Mouse (Mus musculus) heart, embryonic 14.5 days (tissue): ENCODE measurements around the gene Mettl7a3. TPM values are rescaled to one million over a fixed set of nuclear protein-coding genes. Genes with fewer than 3 reads are reported as not detected.

ENCODE experiments used
- ATAC-seq: fragments of 200-750 bp; cut with Nextera tagmentation; 2 replicates; pipeline ENCODE4 v1.8.0; 2017; ENCODE audit warnings: low read depth, moderate TSS enrichment; ENCODE audit not compliant: insufficient number of reproducible peaks, insufficient read depth, low FRiP score
- H3K27ac ChIP-seq, 2 experiments: fragments of 200-500 bp in 1 of 2; fragments of 300-500 bp in 1 of 2; sonication (generic) in 1 of 2; replicated peaks in 1 of 2; 2 replicates each; pipeline ENCODE4 v1.5.1; 2012 to 2014; ENCODE audit warnings: low read depth in 2 of 2, low read length in 2 of 2, control low read depth in 1 of 2, mild to moderate bottlenecking in 1 of 2, mixed read lengths in 1 of 2; ENCODE audit not compliant: control insufficient read depth in 1 of 2, insufficient read depth in 1 of 2
- H3K27me3 ChIP-seq: fragments of 300-500 bp; sonication (generic); 2 replicates; pipeline ENCODE4 v1.6.1; 2014; ENCODE audit warnings: mild to moderate bottlenecking, low read length, control low read depth; ENCODE audit not compliant: control insufficient read depth, insufficient read depth
- H3K36me3 ChIP-seq: fragments of 300-500 bp; sonication (generic); 2 replicates; pipeline ENCODE4 v1.6.1; 2014; ENCODE audit warnings: mild to moderate bottlenecking, control low read depth, low read length, mixed read lengths; ENCODE audit not compliant: control insufficient read depth, insufficient read depth
- H3K4me1 ChIP-seq, 2 experiments: fragments of 200-500 bp in 1 of 2; fragments of 300-500 bp in 1 of 2; sonication (generic) in 1 of 2; 2 replicates each; pipeline ENCODE4 v1.6.1; 2012 to 2014; ENCODE audit warnings: low read length in 2 of 2, control low read depth in 1 of 2, mixed read lengths in 1 of 2; ENCODE audit not compliant: control insufficient read depth in 2 of 2, insufficient read depth in 2 of 2
- H3K4me2 ChIP-seq: fragments of 300-500 bp; sonication (generic); 2 replicates; pipeline ENCODE4 v1.6.1; 2014; ENCODE audit warnings: mild to moderate bottlenecking, low read length
- H3K4me3 ChIP-seq, 2 experiments: fragments of 200-500 bp in 1 of 2; fragments of 300-500 bp in 1 of 2; sonication (generic) in 1 of 2; 2 replicates each; pipeline ENCODE4 v1.5.1; 2012 to 2014; ENCODE audit warnings: low read length in 2 of 2, mild to moderate bottlenecking in 2 of 2, control low read depth in 1 of 2, low read depth in 1 of 2, moderate library complexity in 1 of 2; ENCODE audit not compliant: control insufficient read depth in 1 of 2, insufficient read depth in 1 of 2
- H3K9ac ChIP-seq: fragments of 300-500 bp; sonication (generic); 2 replicates; pipeline ENCODE4 v1.6.1; 2014; ENCODE audit warnings: mild to moderate bottlenecking, low read length
- H3K9me3 ChIP-seq: fragments of 300-500 bp; sonication (generic); 2 replicates; pipeline ENCODE4 v1.6.1; 2016; ENCODE audit warnings: low read length, control low read depth; ENCODE audit not compliant: control insufficient read depth
- WGBS: fragments of 180-500 bp; shearing (Covaris S2); extraction: QIAGEN DNeasy Blood & Tissue Kit; methylation state at CpG from one replicate; pipeline ENCODE4 v1.1.7; 2014; 5-methylcytosine and 5-hydroxymethylcytosine counted together
- polyA plus RNA-seq: library from polyadenylated mRNA; unstranded; fragments of >200 nt; fragmentation: Nextera tagmentation; extraction: Ambion mirVana; gene quantifications from 2 replicates; pipeline ENCODE4 v1.2.1, GENCODE M21; 2014

The Mettl7a3 gene
- not detected in 2 replicates for polyA plus RNA-seq

GRCm38 (mm10) chr15:100334629-100335028, at the start of gene Mettl7a3:
Gene Mettl7a3, plus strand, starts transcription at chr15:100334929.
- Histone ChIP-seq H3K4me3 (no peak within 1 kb of the TSS), H3K36me3 (no peaks in the 10 kb centered on the region), H3K4me2 (no peak within 1 kb of the TSS), H3K27ac (no peak within 1 kb of the TSS), H3K9me3 (no peaks in the 10 kb centered on the region), H3K9ac (no peak within 1 kb of the TSS), H3K4me1 (no peaks in the 10 kb centered on the region), H3K27me3 (no peaks in the 10 kb centered on the region)
- ATAC-seq = no peak
- 83% methylated on average over 10 of the region's 10 CpGs for WGBS

GRCm38 (mm10) chr15:100288980-100289379, 45.7 kb upstream of the Mettl7a3 start:
- Histone ChIP-seq H3K4me1 (no peaks in the 10 kb centered on the region), H3K9ac (no peak overlapping the region), H3K27me3 (0 out of 2 replicates have a peak, but pooled peaks cover 3% of the 10 kb centered on the region), H3K4me2 (no peak overlapping the region), H3K9me3 (no peaks in the 10 kb centered on the region), H3K27ac (no peak overlapping the region), H3K36me3 (no peaks in the 10 kb centered on the region), H3K4me3 (no peak overlapping the region)
- ATAC-seq = no peak
- WGBS = 88% methylated on average over 6 of the region's 6 CpGs

GRCm38 (mm10) chr15:100290858-100291257, 43.9 kb upstream of the Mettl7a3 start:
- no peak overlapping the region for H3K9ac ChIP-seq
- H3K4me1 ChIP-seq = no peaks in the 10 kb centered on the region
- H3K4me3 ChIP-seq = no peak overlapping the region
- H3K27ac ChIP-seq = no peak overlapping the region
- H3K4me2 ChIP-seq = no peak overlapping the region
- ATAC-seq = no peak
- H3K27me3 ChIP-seq = 0 out of 2 replicates have a peak, but pooled peaks cover 3% of the 10 kb centered on the region
- H3K9me3 ChIP-seq = no peaks in the 10 kb centered on the region
- no peaks in the 10 kb centered on the region for H3K36me3 ChIP-seq
- 79% methylated on average over 5 of the region's 5 CpGs for WGBS

- Histone ChIP-seq H3K9ac (no peak overlapping the region), H3K9me3 (no peaks in the 10 kb centered on the region), H3K27me3 (0 out of 2 replicates have a peak, but pooled peaks cover 3% of the 10 kb centered on the region), H3K36me3 (no peaks in the 10 kb centered on the region), H3K27ac (no peak overlapping the region), H3K4me1 (no peaks in the 10 kb centered on the region), H3K4me3 (no peak overlapping the region), H3K4me2 (no peak overlapping the region)
- 55% methylated on average over 7 of the region's 7 CpGs for WGBS
- no peak for ATAC-seq
Observed at GRCm38 (mm10) chr15:100292326-100292725, 42.4 kb upstream of the Mettl7a3 start.

GRCm38 (mm10) chr15:100297856-100298255, 36.9 kb upstream of the Mettl7a3 start:
- Histone ChIP-seq H3K4me3 (no peak overlapping the region), H3K27me3 (0 out of 2 replicates have a peak, but pooled peaks cover 3% of the 10 kb centered on the region), H3K36me3 (no peaks in the 10 kb centered on the region), H3K9ac (no peak overlapping the region), H3K9me3 (no peaks in the 10 kb centered on the region), H3K4me2 (no peak overlapping the region), H3K27ac (no peak overlapping the region), H3K4me1 (no peaks in the 10 kb centered on the region)
- 85% methylated on average over 5 of the region's 5 CpGs for WGBS
- no peak for ATAC-seq

- no peak for ATAC-seq
- 69% methylated on average over 6 of the region's 6 CpGs for WGBS
- Histone ChIP-seq H3K4me2 (no peak overlapping the region), H3K4me3 (no peak overlapping the region), H3K36me3 (no peaks in the 10 kb centered on the region), H3K27me3 (no peaks in the 10 kb centered on the region), H3K9me3 (no peaks in the 10 kb centered on the region), H3K9ac (no peak overlapping the region), H3K27ac (no peak overlapping the region), H3K4me1 (no peaks in the 10 kb centered on the region; a peak in 1 of 4 replicates)
Observed at GRCm38 (mm10) chr15:100300499-100300898, 34.2 kb upstream of the Mettl7a3 start.

GRCm38 (mm10) chr15:100301556-100301955, 33.2 kb upstream of the Mettl7a3 start:
- H3K4me1 ChIP-seq = no peaks in the 10 kb centered on the region; a peak in 1 of 4 replicates
- H3K9me3 ChIP-seq = no peaks in the 10 kb centered on the region
- no peaks in the 10 kb centered on the region for H3K27me3 ChIP-seq
- no peak for ATAC-seq
- no peak overlapping the region for H3K4me2 ChIP-seq
- H3K36me3 ChIP-seq = no peaks in the 10 kb centered on the region
- WGBS = 84% methylated on average over 15 of the region's 15 CpGs
- no peak overlapping the region for H3K27ac ChIP-seq
- H3K4me3 ChIP-seq = no peak overlapping the region
- H3K9ac ChIP-seq = no peak overlapping the region

- no peaks in the 10 kb centered on the region for H3K27me3 ChIP-seq
- no peaks in the 10 kb centered on the region for H3K36me3 ChIP-seq
- H3K27ac ChIP-seq = peak overlapping the region; percentile 73 to 79; a peak in 1 of 4 replicates
- H3K9me3 ChIP-seq = no peaks in the 10 kb centered on the region
- WGBS = 61% methylated on average over 8 of the region's 8 CpGs
- H3K4me2 ChIP-seq = peak overlapping the region; percentile 83
- H3K9ac ChIP-seq = peak overlapping the region; percentile 11
- H3K4me1 ChIP-seq = no peaks in the 10 kb centered on the region; a peak in 1 of 4 replicates
- no peak for ATAC-seq
- peak overlapping the region; percentile 51 to 55; a peak in 2 of 4 replicates for H3K4me3 ChIP-seq
Observed at GRCm38 (mm10) chr15:100303428-100304018, 31.2 kb upstream of the Mettl7a3 start.
